Mouse (Mus musculus) adrenal gland, postnatal 14 days (tissue): Measurements from ENCODE around the gene Fdxacb1. TPM values are rescaled to one million over a fixed set of nuclear protein-coding genes. Genes with fewer than 3 reads are reported as not detected.
A peak's percentile ranks its signal among the peaks of the same experiment; 100 is the strongest.

ENCODE experiments used
- DNase-seq: peaks from one replicate; pipeline ENCODE4 v3.0.0; 2021; ENCODE audit warnings: mixed read lengths
- total RNA-seq: library from RNA; stranded (reverse); gene quantifications from 2 replicates; pipeline ENCODE4 v1.2.3, GENCODE M21; 2021

Gene Fdxacb1
- total RNA-seq, 1 experiment from 2014 or later: 6.4 TPM

GRCm38 (mm10) chr9:50746214-50746677, 21.8 kb upstream of the Fdxacb1 start, which contains the start of gene 2310030G06Rik:
Gene 2310030G06Rik, minus strand, starts transcription at chr9:50746536.
- peak; percentile 70 for DNase-seq

GRCm38 (mm10) chr9:50750706-50751105, 17.3 kb upstream of the Fdxacb1 start:
- DNase-seq: no peak

- DNase-seq: no peak
Observed at GRCm38 (mm10) chr9:50751323-50751722, 16.7 kb upstream of the Fdxacb1 start, which contains the start of gene Cryab. Gene Cryab, plus strand, starts transcription at chr9:50751325.

- DNase-seq: peak; percentile 14
Observed at GRCm38 (mm10) chr9:50752054-50752602, 15.9 kb upstream of the Fdxacb1 start, which contains the start of gene Hspb2. Gene Hspb2, minus strand, starts transcription at chr9:50752354.

- peak; percentile 79 for DNase-seq
Observed at GRCm38 (mm10) chr9:50752784-50753615, 15.0 kb upstream of the Fdxacb1 start.

GRCm38 (mm10) chr9:50753947-50754346, 14.1 kb upstream of the Fdxacb1 start:
- no peak for DNase-seq

GRCm38 (mm10) chr9:50756711-50757110, 11.3 kb upstream of the Fdxacb1 start:
- DNase-seq: no peak

GRCm38 (mm10) chr9:50761520-50762243, 6.4 kb upstream of the Fdxacb1 start:
- no peak for DNase-seq

GRCm38 (mm10) chr9:50763331-50763730, 4.7 kb upstream of the Fdxacb1 start:
- DNase-seq: peak; percentile 24

GRCm38 (mm10) chr9:50767531-50768106, 417 bp upstream of the Fdxacb1 start:
- DNase-seq: no peak

- no peak for DNase-seq
Observed at GRCm38 (mm10) chr9:50770011-50770410, 2.0 kb downstream of the Fdxacb1 start.

- no peak for DNase-seq
Observed at GRCm38 (mm10) chr9:50774026-50774462, 6.0 kb downstream of the Fdxacb1 start.

- peak; percentile 93 for DNase-seq
Observed at GRCm38 (mm10) chr9:50774991-50775612, 7.1 kb downstream of the Fdxacb1 start, which contains the start of the genes Alg9 and 1110032A03Rik. Gene Alg9, plus strand, starts transcription at chr9:50775019. Gene 1110032A03Rik, minus strand, starts transcription at chr9:50775520.

GRCm38 (mm10) chr9:50775662-50776126, 7.7 kb downstream of the Fdxacb1 start:
- DNase-seq: peak; percentile 35

GRCm38 (mm10) chr9:50776162-50776760, 8.2 kb downstream of the Fdxacb1 start:
- DNase-seq: no peak

- DNase-seq: peak; percentile 44
Observed at GRCm38 (mm10) chr9:50782155-50782554, 14.1 kb downstream of the Fdxacb1 start.

- DNase-seq: peak; percentile 14
Observed at GRCm38 (mm10) chr9:50795266-50795665, 27.2 kb downstream of the Fdxacb1 start.

- peak; percentile 20 for DNase-seq
Observed at GRCm38 (mm10) chr9:50796776-50797175, 28.7 kb downstream of the Fdxacb1 start.

- peak; percentile 12 for DNase-seq
Observed at GRCm38 (mm10) chr9:50797641-50798040, 29.6 kb downstream of the Fdxacb1 start.

- DNase-seq: peak; percentile 63
Observed at GRCm38 (mm10) chr9:50798368-50798767, 30.3 kb downstream of the Fdxacb1 start.

- DNase-seq: peak; percentile 73
Observed at GRCm38 (mm10) chr9:50800985-50801384, 32.9 kb downstream of the Fdxacb1 start.
